Mouse (Mus musculus) thymus, adult 2 months (tissue): ENCODE measurements around the gene Wnk4.

ENCODE experiments used
- CTCF ChIP-seq: fragments of 200-500 bp; IDR thresholded peaks from 2 replicates; pipeline ENCODE4 v1.5.1; 2012; ENCODE audit warnings: mild to moderate bottlenecking, control low read depth, low read length, moderate library complexity, borderline replicate concordance; ENCODE audit not compliant: control insufficient read depth, poor library complexity, insufficient read depth; ENCODE audit errors: extremely low read depth
- POLR2A ChIP-seq: fragments of 200-500 bp; IDR thresholded peaks from 2 replicates; pipeline ENCODE4 v1.6.1; 2012; ENCODE audit warnings: mild to moderate bottlenecking, low read length, control low read depth, moderate library complexity; ENCODE audit not compliant: control insufficient read depth, poor library complexity, insufficient read depth; ENCODE audit errors: extremely low read depth

- TF ChIP-seq POLR2A (no peak), CTCF (no peak)
These were observed 1.1 kb upstream of the Wnk4 start for GRCm38 (mm10) chr11:101259261-101259712.
